Mouse (Mus musculus): ENCODE data around the gene Hist1h4a. TPM values are rescaled to one million over a fixed set of nuclear protein-coding genes. Genes with fewer than 3 reads are reported as not detected.
"Not testable (repeated sequence)": the region's sequence is repeated elsewhere in the genome, so short reads cannot be mapped to it uniquely, and the experiment has no call there.

The Hist1h4a gene
- total RNA-seq (2021) = 100 to 1,000 TPM; 162 to 177 TPM

DNA sequence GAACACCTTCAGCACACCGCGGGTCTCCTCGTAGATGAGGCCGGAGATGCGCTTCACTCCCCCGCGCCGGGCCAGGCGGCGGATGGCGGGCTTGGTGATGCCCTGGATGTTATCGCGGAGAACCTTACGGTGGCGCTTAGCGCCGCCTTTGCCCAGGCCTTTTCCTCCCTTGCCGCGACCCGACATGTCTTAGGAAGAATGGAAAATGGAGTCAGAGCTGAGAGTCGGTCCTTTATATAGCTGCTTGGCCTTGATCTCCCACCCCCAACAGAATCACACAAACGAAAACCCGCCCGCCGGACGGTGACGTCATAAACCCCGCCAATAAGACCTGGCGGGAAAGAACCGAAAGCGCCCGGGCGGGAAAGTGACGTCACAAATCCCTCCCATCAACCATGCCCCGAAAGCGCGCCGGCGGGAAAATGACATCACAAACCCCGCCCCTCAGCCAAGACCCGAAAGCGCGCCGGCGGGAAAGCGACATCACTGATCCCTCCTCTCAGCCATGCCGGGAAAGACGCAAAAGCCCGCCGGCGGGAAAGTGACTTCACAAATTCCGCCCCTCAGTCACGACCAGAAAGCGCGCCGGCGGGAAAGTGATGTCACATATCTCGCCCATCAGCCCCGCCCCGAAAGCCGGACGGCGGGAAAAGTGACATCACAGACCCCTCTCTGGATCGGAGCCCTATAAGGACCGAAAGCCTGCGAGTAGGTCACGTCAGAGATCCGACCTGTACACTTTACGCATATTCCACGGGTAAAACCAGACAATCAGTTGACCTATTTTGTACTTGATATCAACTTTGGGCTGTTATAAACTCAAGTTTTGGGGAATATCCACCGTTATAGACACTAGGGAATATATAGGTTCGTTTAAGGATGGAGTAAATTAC, at the start of gene Hist1h4a:
TSS of gene Hist1h4a (minus strand) at position 259 of the 893 bp plus-strand sequence.
- intact Hi-C loops (cut with DNase I) = loop anchor here (5.0 kb wide), 1 partner anchor 1709 kb away; no protein-coding TSS in a partner anchor
- DNase-seq = peak; percentile 98 to 99

DNA sequence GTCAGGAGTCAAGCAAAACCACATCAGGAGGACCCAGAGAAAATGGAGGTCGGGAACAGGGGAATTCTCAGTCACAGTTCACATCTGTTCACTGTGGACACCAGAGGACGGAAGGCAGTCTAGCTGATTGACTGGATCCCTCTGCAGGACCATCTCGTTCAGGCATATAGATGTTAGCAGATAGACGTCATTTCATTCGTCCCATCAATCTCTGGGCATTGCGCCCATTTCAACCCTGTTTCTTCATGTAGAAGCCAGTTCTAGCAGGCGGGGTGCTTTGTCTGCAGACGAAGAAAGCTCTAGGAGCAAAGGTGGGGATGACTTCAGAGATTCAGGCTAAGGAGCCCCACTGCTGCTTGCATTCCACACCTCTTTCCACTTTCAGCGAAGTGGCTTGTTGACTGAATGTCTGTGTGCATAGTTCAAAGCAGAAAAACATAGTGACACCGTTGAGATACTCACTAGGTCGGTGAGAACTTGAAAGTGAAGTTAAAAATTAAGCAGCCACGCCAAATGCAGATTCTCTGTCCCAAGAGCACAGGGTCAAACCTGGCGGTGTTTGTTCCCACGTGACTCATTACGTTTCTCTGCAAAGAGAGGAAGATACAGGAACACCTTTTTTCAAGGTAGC, 45.5 kb upstream of the Hist1h4a start, which contains the start of gene Slc17a2:
TSS of gene Slc17a2 (plus strand) at position 572 of the 631 bp plus-strand sequence.
- intact Hi-C loops (cut with DNase I) = no loop called here
- no peak for DNase-seq

DNA sequence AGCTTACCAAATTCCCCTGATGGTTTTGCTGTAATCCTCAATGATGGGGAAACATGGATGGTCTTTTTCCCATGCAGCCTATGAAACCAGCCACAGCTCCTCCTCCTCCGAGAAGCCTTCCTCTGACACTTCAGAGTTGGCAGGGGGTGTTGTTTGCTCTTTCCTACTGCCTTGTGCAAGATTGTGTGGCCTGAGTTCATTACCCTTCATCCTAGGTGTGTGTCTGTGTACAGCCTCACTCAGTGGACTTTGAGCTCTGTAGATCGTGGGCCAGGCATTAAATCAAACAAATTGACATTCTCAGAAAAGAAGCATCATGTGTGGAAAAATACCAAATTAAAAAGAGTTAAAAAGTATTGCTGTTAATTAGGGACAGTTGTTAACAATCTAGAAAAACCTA, 43.5 kb upstream of the Hist1h4a start:
- intact Hi-C loops (cut with DNase I) = no loop called here
- DNase-seq = no peak

DNA sequence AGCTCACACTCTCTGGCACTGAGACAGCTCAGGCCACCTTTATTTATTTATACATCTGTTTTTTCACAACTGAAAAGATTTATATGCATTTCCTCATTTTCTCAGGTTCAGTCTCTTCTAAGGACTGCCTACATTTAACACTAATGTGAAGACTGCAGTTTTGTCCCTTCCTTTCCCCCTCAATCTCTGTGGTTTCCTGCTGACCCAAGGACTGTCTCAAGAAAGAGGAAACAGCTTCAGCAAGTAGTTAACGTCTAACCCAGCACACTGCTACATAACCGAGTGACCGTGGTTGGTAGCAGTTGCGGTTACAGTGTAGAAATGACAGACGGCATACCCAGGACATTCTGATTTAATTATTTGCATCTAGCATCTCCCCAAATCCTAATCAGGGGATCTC, 38.4 kb upstream of the Hist1h4a start:
- DNase-seq = no peak
- intact Hi-C loops (cut with DNase I) = no loop called here

DNA sequence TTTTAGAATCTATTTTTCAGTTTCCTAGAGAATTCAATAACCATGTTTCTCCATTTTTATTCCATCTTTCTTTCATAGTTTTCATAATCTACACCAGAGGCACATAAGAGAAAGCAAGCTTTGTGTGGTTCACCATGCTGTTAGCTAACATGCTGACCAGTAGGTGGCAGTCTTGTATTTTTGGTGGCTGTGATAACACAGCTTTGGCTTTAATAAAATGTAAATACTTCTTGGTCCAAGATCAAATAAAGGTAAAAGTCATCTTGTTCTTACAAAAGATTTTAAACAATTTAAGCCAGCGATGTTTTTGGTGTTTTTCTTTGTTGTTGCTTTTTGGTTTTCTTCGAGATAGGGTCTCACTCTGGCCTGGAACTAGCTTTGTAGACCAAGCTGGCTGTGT, 31.5 kb upstream of the Hist1h4a start:
- intact Hi-C loops (cut with DNase I) = loop anchor here (1.0 to 5.0 kb wide), 3 partner anchors 93 to 504 kb away; no protein-coding TSS in a partner anchor
- DNase-seq = peak; percentile 38 to 67

DNA sequence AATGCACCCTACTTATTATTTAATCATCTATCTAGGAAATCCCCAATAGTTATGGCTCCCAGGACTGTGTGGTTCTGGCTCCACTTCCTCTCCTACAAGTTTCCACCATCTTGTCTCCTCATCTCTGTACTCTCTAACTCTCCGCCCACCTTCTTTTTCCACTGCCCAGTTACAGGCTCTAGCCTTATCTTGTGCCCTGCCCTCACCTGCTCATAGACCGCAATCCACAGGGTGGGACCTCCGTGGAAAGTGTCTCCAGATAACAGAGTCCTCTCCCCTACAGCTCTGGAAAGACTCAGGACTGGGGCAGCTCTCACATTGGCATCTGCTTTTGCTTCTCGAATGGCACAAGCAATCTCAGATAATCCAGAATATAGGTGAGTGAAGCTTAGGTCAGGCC, 18.0 kb upstream of the Hist1h4a start:
- intact Hi-C loops (cut with DNase I) = no loop called here
- no peak for DNase-seq

DNA sequence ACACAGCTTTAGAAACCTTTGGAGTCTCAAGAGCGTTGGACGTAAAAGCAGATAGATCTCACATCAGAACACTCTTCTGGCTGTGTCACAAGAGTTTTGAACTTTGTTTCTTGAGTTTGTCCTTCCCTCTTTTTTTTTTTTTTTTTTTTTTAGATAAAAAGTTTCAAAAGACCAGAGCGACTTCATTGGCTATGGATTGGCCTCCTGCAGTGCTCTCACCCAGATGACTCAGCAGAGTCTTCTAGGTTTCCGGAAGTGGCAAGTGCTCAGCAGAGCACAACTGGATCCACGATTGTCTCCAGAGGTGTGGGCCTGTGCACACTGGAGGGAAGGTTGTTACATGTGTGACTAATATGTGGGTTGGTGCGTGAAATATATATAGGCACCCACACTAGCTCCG, 17.3 kb upstream of the Hist1h4a start:
- no peak for DNase-seq

DNA sequence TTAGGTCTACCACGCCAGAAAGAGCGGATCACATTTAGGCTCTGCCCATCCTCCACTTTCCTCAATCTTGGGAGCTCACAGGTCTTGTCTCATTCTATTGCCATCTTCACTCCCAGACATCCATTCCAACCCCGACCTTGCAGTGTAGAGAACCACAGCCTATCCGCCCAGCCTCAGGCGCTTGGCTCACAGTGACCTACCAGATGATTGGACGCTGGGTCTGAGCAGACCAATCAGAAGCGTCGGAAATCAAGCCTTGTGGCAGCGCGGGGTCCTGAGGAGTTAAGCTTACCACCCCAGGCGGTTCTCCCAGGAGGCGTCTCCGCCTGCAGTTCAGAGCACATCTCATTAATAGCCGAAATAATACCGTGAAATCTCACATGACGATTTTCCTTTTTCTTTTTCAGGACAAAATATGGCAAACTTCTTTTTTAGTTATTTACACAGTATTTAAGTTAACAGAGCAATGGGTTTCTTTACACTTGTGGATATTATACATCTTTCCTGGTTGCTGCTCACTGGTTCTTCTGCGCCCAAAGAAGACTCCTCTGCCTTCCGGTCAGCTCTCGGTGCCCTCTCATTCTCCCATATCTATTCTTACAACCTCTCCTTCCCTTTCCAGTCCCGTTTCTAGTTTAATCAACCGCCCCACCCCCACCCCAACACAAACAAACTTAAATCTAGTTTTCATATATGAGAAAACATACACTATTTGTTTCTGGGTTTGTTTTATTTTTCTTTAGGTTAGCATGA, 11.7 kb upstream of the Hist1h4a start:
- intact Hi-C loops (cut with DNase I) = no loop called here

More for the DNA sequence above, 17.3 kb upstream of the Hist1h4a start:
- intact Hi-C loops (cut with DNase I) = no loop called here

DNA sequence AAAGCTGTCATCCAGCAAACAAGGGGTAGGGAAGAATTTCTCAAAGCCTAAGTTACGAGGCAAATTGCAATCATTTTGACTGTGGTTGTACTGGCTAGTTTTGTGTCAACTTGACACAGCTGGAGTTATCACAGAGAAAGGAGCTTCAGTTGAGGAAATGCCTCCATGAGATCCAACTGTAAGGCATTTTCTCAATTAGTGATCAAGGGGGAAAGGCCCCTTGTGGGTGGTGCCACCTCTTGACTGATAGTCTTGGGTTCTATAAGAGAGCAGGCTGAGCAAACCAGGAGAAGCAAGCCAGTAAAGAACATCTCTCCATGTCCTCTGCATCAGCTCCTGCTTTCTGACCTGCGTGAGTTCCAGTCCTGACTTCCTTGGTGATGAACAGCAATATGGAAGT, 8.6 kb upstream of the Hist1h4a start, which contains the start of gene Trim38:
TSS of gene Trim38 (plus strand) at position 301 of the 400 bp plus-strand sequence.
- intact Hi-C loops (cut with DNase I); DNase-seq: not testable (repeated sequence)

More for the DNA sequence above, 11.7 kb upstream of the Hist1h4a start:
- peak; percentile 55 to 58 for DNase-seq

DNA sequence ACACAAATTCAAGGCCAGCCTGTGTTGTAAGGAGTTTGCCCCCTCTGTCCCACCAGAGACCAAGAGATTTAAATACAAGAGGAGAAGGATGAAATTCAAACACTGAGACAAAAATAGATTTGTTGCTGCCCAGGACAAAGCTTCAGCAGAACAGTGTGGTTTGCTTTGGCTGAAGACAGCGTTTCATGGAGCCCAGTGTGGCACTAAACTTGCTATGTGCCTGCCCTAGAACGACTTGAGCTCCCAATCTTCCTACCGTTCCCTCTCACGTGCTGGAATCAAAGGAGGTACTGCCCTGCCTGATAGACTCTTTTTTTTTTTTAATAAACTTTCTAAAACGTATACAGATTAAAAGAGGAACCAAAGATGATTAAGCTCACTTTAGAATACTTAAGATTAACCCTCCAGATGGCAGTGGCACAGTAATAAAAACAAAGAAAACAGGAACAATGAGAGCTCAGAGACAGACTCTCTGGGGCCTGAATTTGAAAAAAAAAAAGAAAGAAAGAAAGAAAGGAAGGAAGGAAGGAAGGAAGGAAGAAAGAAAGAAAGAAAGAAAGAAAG, 7.9 kb upstream of the Hist1h4a start:
- intact Hi-C loops (cut with DNase I) = no loop called here
- no peak for DNase-seq

DNA sequence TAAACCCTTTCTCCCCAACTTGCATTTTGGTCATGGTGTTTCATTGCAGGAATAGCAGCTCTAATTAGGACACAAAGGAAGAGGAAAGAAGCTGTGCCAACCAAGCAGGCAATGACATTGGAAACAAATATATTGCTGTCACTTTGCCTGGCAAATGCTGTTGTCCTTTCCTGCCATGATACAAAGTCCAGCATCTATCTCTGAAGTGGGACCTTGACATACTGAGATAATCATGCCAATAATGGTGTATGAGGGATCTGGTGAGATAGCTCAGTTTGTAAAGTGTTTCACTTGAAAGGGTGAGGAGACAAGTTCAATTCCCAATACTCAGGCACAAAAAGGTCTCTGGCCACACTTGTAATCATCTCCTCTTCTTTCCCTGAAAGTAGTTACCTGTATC, 5.7 kb upstream of the Hist1h4a start:
- intact Hi-C loops (cut with DNase I) = no loop called here
- DNase-seq = no peak

DNA sequence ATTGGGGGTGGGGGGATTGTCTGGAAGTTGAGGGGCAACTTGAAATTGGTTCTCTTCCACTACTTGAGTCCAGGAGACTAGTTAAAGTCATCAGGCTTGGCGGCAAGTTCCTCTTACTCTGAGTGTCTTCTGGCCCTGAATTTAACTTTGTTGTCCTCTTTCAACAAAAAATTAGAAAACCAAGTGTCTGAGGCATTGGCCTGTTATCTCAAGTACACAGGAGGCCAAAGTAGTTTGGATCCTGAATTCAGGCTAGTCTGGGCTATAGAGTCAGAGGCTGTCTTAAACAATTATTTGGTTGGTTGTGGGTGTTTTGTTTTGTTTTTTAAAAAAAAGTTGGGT, 4.1 kb upstream of the Hist1h4a start:
- intact Hi-C loops (cut with DNase I) = no loop called here
- no peak for DNase-seq

DNA sequence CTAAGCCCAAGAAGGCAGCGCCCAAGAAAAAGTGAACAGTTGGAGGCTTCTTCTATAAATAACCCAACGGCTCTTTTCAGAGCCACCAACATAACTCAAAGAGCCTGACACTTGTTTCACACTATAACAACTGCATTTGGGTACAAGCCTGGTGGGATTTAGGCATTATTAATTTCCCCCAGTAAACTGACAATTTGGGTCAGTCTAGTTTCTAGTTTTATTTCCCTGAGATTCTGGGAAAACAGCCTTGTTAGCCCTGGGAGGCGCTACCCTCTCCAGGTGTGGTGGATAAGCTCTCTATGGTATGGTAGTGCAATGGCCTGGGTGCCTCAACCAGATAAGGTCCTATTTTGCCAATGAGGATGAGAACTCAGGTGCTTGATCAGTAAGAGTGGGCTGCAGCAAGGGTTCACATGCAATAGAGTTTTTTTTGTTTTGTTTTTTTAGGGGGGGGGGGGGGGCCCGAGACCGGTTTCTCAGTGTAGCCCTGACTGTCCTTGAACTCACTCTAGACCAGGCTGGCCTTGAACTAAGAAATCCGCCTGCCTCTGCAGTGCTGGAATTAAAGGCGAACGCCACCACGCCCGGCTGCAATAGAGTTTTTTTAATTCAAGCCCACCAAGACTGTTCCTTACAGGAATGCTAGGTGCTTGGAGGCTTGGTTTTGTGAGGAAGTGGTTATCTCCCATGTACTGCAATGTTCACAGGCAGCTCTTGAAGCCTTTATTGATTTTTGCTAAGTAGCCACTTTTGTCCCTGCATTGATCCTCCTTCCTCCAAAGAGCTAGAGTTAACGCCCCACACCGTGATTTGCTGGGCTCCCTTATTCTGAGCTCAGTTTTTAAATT, 3.5 kb upstream of the Hist1h4a start:
- intact Hi-C loops (cut with DNase I) = loop anchor here (5.0 kb wide), 1 partner anchor 1712 kb away; no protein-coding TSS in a partner anchor
- DNase-seq = no peak

DNA sequence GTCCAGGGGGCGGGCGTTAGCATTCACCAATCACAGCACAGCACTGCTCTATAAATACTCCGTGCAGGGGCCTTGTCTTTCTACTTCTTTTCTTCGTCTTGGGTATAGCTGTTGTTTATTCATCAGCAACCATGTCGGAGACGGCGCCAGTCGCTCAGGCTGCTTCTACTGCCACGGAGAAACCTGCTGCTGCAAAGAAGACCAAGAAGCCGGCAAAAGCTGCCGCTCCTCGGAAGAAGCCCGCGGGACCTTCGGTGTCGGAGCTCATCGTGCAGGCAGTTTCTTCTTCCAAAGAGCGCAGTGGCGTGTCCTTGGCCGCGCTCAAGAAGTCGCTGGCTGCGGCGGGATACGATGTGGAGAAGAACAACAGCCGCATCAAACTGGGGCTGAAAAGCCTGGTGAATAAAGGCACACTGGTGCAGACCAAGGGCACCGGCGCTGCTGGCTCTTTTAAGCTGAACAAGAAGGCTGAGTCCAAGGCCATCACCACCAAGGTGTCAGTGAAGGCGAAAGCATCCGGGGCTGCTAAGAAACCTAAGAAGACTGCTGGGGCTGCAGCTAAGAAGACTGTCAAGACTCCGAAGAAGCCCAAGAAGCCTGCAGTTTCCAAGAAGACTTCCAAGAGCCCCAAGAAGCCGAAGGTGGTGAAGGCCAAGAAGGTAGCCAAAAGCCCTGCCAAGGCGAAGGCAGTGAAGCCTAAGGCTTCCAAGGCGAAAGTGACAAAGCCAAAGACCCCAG, 2.7 kb upstream of the Hist1h4a start, which contains the start of gene Hist1h1a:
TSS of gene Hist1h1a (plus strand) at position 81 of the 738 bp plus-strand sequence.
- intact Hi-C loops (cut with DNase I) = loop anchor here (5.0 kb wide), 1 partner anchor 1711 kb away; no protein-coding TSS in a partner anchor
- peak; percentile 87 to 89 for DNase-seq

DNA sequence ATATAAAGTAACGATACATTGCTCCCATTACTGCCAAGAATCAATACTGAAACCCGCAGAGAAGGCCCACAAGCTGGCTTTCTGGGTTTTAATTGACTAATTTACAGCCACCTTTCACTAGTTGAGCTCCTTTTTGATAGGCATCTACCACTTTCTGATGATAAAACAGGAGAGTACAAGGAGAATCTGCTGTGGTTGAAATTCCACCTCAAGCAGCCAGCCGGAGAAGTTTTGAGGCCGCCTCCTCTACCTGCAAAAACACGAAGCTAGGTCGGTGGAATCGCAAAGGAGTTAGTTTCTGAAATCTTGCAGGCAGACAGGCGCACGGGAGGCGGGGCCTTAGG, 2.2 kb upstream of the Hist1h4a start:
- intact Hi-C loops (cut with DNase I) = loop anchor here (5.0 kb wide), 1 partner anchor 1711 kb away; no protein-coding TSS in a partner anchor
- DNase-seq = no peak

DNA sequence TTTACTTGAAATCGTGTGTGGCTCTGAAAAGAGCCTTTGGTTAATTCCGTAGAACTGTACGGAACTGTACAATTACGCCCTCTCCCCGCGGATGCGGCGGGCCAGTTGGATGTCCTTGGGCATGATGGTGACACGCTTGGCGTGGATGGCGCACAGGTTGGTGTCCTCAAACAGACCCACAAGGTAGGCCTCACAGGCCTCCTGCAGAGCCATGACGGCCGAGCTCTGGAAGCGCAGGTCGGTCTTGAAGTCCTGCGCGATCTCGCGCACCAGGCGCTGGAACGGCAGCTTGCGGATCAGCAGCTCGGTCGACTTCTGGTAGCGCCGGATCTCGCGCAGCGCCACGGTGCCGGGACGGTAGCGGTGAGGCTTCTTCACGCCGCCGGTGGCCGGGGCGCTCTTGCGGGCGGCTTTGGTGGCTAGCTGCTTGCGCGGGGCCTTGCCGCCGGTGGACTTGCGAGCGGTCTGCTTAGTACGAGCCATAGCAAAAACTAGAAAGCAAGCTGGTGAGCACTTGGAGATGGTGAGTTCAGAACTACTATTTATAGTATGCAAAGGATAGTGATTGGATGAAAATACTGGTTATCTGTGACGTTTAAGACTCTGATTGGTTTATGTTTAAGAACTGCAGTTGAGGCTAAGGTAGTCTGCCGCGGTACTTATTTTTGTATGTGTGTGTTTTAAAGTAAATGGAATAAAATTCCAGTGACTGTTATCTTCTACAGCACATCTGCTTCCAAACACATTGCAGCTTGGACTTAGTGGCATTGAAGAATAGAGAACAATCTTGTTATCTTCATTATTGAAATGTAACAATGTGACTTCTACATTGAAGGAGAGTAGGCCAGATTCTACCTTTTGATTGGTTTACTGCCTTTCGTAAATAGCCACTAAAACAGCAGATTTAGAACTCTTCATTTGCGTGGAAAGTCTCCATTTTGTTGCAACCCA, 1.1 kb upstream of the Hist1h4a start, which contains the start of gene Hist1h3a:
TSS of gene Hist1h3a (minus strand) at position 516 of the 951 bp plus-strand sequence.
- intact Hi-C loops (cut with DNase I) = loop anchor here (5.0 kb wide), 1 partner anchor 1710 kb away; no protein-coding TSS in a partner anchor
- peak; percentile 70 to 80 for DNase-seq

DNA sequence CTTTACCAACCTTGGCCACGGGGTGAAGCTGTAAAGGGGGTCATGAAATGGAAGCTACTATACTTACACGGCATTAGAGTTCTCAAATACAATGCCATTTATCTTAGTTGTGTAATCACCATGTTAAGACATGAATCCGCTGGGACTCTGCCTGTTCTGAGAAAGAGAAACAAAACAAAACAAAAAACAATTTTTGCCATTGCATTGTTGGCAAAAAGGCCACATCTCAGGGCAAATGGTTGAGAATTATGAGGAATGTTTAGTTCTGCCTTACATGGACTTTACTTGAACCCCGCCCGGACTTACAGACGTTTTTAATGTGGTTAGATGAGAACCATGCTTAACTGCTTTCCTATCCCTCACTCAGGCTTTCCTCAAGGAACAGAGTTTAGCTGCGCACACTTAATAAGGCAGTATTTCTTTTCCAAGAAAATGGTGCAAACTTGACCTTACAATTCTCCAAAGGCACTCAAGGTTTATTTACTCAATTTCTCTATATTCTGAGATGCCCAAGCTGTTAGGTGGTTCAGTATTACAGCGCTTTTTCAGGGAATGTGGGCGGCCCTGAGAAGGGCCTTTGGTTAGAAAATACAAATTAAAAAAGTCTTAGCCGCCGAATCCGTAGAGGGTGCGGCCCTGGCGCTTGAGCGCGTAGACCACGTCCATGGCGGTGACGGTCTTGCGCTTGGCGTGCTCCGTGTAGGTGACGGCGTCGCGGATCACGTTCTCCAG, 624 bp downstream of the Hist1h4a start:
- intact Hi-C loops (cut with DNase I) = loop anchor here (5.0 kb wide), 1 partner anchor 1708 kb away; no protein-coding TSS in a partner anchor
- no peak for DNase-seq

Data from heart, postnatal 10 days (tissue).